In genomic region chr1:130551407-130552249, GRCm38 (mm10) we compare ENCODE assay signal across 11 mouse cellular contexts.
DNase-seq lines count a peak whose midpoint lies in the region; ATAC-seq and TF ChIP-seq lines count a peak whose summit lies in the region.
"Had no signal": no experiment of that assay in that cellular context is flagged by ENCODE, and none has a peak within 500 bp of the region (broad histone marks: within the 10 kb centered on the region; RNA-seq: fewer than 3 reads in every experiment).

No protein-coding gene starts in this region.

- no peaks in the 10 kb centered on the region; the same call in 1 of the 2 replicates for H3K4me1 ChIP-seq in liver, embryonic 11.5 days (replicated peaks; ENCODE audit: control insufficient read depth, insufficient read depth, low read length)
- peaks cover 19 to 38% of the 10 kb centered on the region in 2 experiments; a peak in 3 of 4 replicates for H3K4me1 ChIP-seq in CH12.LX (ENCODE audit: control insufficient read depth in 1 of 2, insufficient read depth in 2 of 2)
- peaks cover 5% of the 10 kb centered on the region; the same call in 1 of the 2 replicates for H3K4me1 ChIP-seq in brown adipose tissue, adult 24 weeks (ENCODE audit: control insufficient read depth, insufficient read depth, insufficient read length, low read length)
- H3K4me1 ChIP-seq: embryonic facial prominence, embryonic 15.5 days had no signal

- TF ChIP-seq POLR2A in CH12.LX (IDR thresholded peaks at IDR 0.05; ENCODE audit: low read depth, low read length) = no peak

- in situ Hi-C loops in CH12.LX (cut with MboI; ENCODE audit: low pct_ligation_motif_present, low pct_unique_long_range_greater_than_20kb, low sequenced_read_pairs) = loop anchor here (10.0 kb wide), 1 partner anchor 233 kb away; no protein-coding TSS in a partner anchor

- TF ChIP-seq CTCF in CH12.LX (conservative IDR thresholded peaks at IDR 0.05 in 1 of 2, IDR thresholded peaks at IDR 0.05 in 1 of 2; ENCODE audit: low read depth in 2 of 2, low read length in 2 of 2) = no peak

- dilution Hi-C loops in CH12.LX (cut with MboI; ENCODE audit: extremely low pct_ligation_motif_present, extremely low pct_unique_long_range_greater_than_20kb, low sequenced_read_pairs) = no loop called here

- H3K9me3 ChIP-seq in liver, embryonic 11.5 days (ENCODE audit: control insufficient read depth, low read length) = no peaks in the 10 kb centered on the region
- H3K9me3 ChIP-seq in CH12.LX (replicated peaks; ENCODE audit: low read length) = no peaks in the 10 kb centered on the region
- H3K9me3 ChIP-seq: embryonic facial prominence, embryonic 15.5 days had no signal

- H3K4me3 ChIP-seq in liver, embryonic 11.5 days (ENCODE audit: low read depth, low read length) = no peak overlapping the region
- no peak overlapping the region for H3K4me3 ChIP-seq in CH12.LX (replicated peaks in 1 of 3; ENCODE audit: low read depth in 2 of 3, low read length in 2 of 3, poor library complexity in 1 of 3)
- H3K4me3 ChIP-seq in brown adipose tissue, adult 24 weeks (ENCODE audit: insufficient read depth, low read depth, low read length) = no peak overlapping the region
- H3K4me3 ChIP-seq: embryonic facial prominence, embryonic 15.5 days had no signal

- no peak overlapping the region for H3K27ac ChIP-seq in liver, embryonic 11.5 days (ENCODE audit: low read depth, low read length)
- H3K27ac ChIP-seq in CH12.LX (ENCODE audit: insufficient read depth, low read depth) = no peak overlapping the region
- peak overlapping the region; percentile 76 for H3K27ac ChIP-seq in brown adipose tissue, adult 24 weeks (replicated peaks; ENCODE audit: low read depth, low read length)
- H3K27ac ChIP-seq: embryonic facial prominence, embryonic 15.5 days had no signal

- 54% methylated on average over 5 of the region's 5 CpGs for WGBS in liver, embryonic 11.5 days

- no peaks in the 10 kb centered on the region for H3K79me2 ChIP-seq in CH12.LX (replicated peaks; ENCODE audit: control insufficient read depth, extremely low read depth, insufficient read depth, poor library complexity, severe bottlenecking)

- no peak for DNase-seq in liver, embryonic 11.5 days (ENCODE audit: low spot score)
- DNase-seq in liver = no peak
- DNase-seq in CH12.LX (ENCODE audit: extremely low read depth) = no peak
- DNase-seq in right cerebral cortex, adult 2 months (ENCODE audit: low spot score in 2 of 2) = no peak
- no peak for DNase-seq in frontal cortex, postnatal 25 days (ENCODE audit: low spot score in 2 of 2)
- DNase-seq in c-Kit-positive CD71-positive TER-119-positive erythroid progenitor cells, embryonic 14.5 days (ENCODE audit: low spot score) = no peak
- DNase-seq: cerebellum, adult 9-11 months had no signal

- TF ChIP-seq RAD21 in CH12.LX (IDR thresholded peaks at IDR 0.05; ENCODE audit: low read depth, low read length) = no peak

- H3K36me3 ChIP-seq in liver, embryonic 11.5 days (ENCODE audit: control insufficient read depth, insufficient read depth, low read length) = no peaks in the 10 kb centered on the region
- no peaks in the 10 kb centered on the region for H3K36me3 ChIP-seq in CH12.LX (replicated peaks in 1 of 2; ENCODE audit: control insufficient read depth in 1 of 2, insufficient read depth in 1 of 2, low read length in 1 of 2)
- H3K36me3 ChIP-seq: embryonic facial prominence, embryonic 15.5 days had no signal

- peak; percentile 45; the same call in 1 of the 2 replicates for ATAC-seq in liver, embryonic 11.5 days (replicated peaks; ENCODE audit: low FRiP score)
- peak; percentile 56 for ATAC-seq in megakaryocyte progenitor cell, adult 5-6 weeks (replicated peaks; ENCODE audit: poor library complexity)
- ATAC-seq: Patski had no signal

- TF ChIP-seq EP300 in CH12.LX (IDR thresholded peaks at IDR 0.05; ENCODE audit: low read length) = no peak

- no peak overlapping the region for H3K4me2 ChIP-seq in liver, embryonic 11.5 days
- no peak overlapping the region for H3K4me2 ChIP-seq in CH12.LX (ENCODE audit: insufficient read depth, low read depth, poor library complexity, severe bottlenecking)
- H3K4me2 ChIP-seq: embryonic facial prominence, embryonic 15.5 days had no signal

- H3K9ac ChIP-seq in liver, embryonic 11.5 days (ENCODE audit: low read depth, low read length) = no peak overlapping the region
- no peak overlapping the region for H3K9ac ChIP-seq in CH12.LX (ENCODE audit: insufficient read depth, low read depth)
- H3K9ac ChIP-seq: embryonic facial prominence, embryonic 15.5 days had no signal

- H3K27me3 ChIP-seq in liver, embryonic 11.5 days (replicated peaks; ENCODE audit: control insufficient read depth, insufficient read depth, low read length) = no peaks in the 10 kb centered on the region
- peaks cover 2% of the 10 kb centered on the region for H3K27me3 ChIP-seq in CH12.LX (replicated peaks)
- H3K27me3 ChIP-seq: embryonic facial prominence, embryonic 15.5 days; Patski had no signal

TF ChIP-seq in CH12.LX, 34 proteins besides CTCF, POLR2A, EP300 and RAD21:
- TF ChIP-seq UBTF (IDR thresholded peaks at IDR 0.05; ENCODE audit: low read depth, low read length) = no peak
- no peak for TF ChIP-seq IRF4 (IDR thresholded peaks at IDR 0.05; ENCODE audit: low read depth, low read length)
- no peak for TF ChIP-seq MAZ (IDR thresholded peaks at IDR 0.05; ENCODE audit: low read depth, low read length)
- TF ChIP-seq KAT2A (IDR thresholded peaks at IDR 0.05; ENCODE audit: insufficient replicate concordance, low read length) = no peak
- no peak for TF ChIP-seq MEF2A (IDR thresholded peaks at IDR 0.05; ENCODE audit: borderline replicate concordance, low read depth, low read length)
- TF ChIP-seq USF2 (conservative IDR thresholded peaks at IDR 0.05; ENCODE audit: low read depth, low read length) = no peak
- TF ChIP-seq CHD1 (IDR thresholded peaks at IDR 0.05; ENCODE audit: low read depth, low read length) = no peak
- no peak for TF ChIP-seq ZMIZ1 (IDR thresholded peaks at IDR 0.05; ENCODE audit: low read depth, low read length)
- TF ChIP-seq NRF1 (IDR thresholded peaks at IDR 0.05; ENCODE audit: low read depth, low read length) = no peak
- peak; percentile 59; the same call in 1 of the 2 replicates for TF ChIP-seq MAX (IDR thresholded peaks at IDR 0.05; ENCODE audit: low read length)
- TF ChIP-seq JUN (IDR thresholded peaks at IDR 0.05; ENCODE audit: insufficient read depth, low read depth, low read length) = no peak
- TF ChIP-seq ELF1 (IDR thresholded peaks at IDR 0.05; ENCODE audit: low read depth, low read length) = no peak
- TF ChIP-seq USF1 (IDR thresholded peaks at IDR 0.05; ENCODE audit: low read depth, low read length) = peak; percentile 32
- no peak for TF ChIP-seq HCFC1 (IDR thresholded peaks at IDR 0.05; ENCODE audit: low read depth, low read length)
- TF ChIP-seq GABPA (IDR thresholded peaks at IDR 0.05; ENCODE audit: insufficient replicate concordance, low read depth, low read length) = no peak
- no peak for TF ChIP-seq ETS1 (conservative IDR thresholded peaks at IDR 0.05; ENCODE audit: low read depth, low read length)
- no peak for TF ChIP-seq TBP (conservative IDR thresholded peaks at IDR 0.05; ENCODE audit: low read depth, low read length)
- no peak for TF ChIP-seq BHLHE40 (IDR thresholded peaks at IDR 0.05; ENCODE audit: low read depth, low read length)
- peak; percentile 74; the same call in 1 of the 2 replicates for TF ChIP-seq MYC (IDR thresholded peaks at IDR 0.05; ENCODE audit: low read depth, low read length)
- TF ChIP-seq SMC3 (IDR thresholded peaks at IDR 0.05; ENCODE audit: low read depth, low read length) = no peak
- TF ChIP-seq ZKSCAN1 (IDR thresholded peaks at IDR 0.05; ENCODE audit: borderline replicate concordance, low read depth, low read length) = no peak
- TF ChIP-seq TCF12 (IDR thresholded peaks at IDR 0.05; ENCODE audit: low read depth, low read length) = no peak
- TF ChIP-seq RCOR1 (conservative IDR thresholded peaks at IDR 0.05; ENCODE audit: low read depth, low read length) = no peak
- no peak for TF ChIP-seq MXI1 (IDR thresholded peaks at IDR 0.05; ENCODE audit: low read depth, low read length)
- no peak for TF ChIP-seq SIN3A (IDR thresholded peaks at IDR 0.05; ENCODE audit: low read length)
- no peak for TF ChIP-seq MAFK (IDR thresholded peaks at IDR 0.05; ENCODE audit: insufficient replicate concordance, low read length)
- peak; percentile 95 for TF ChIP-seq ZNF384 (IDR thresholded peaks at IDR 0.05; ENCODE audit: low read depth, low read length)
TF ChIP-seq in CH12.LX: peak in this region for 4.
